In genomic region chr12:95940465-95941012, GRCm38 (mm10) we compare ENCODE assay signal across 21 mouse cellular contexts.
DNase-seq lines count a peak whose midpoint lies in the region; ATAC-seq and TF ChIP-seq lines count a peak whose summit lies in the region.
"Had no signal": no experiment of that assay in that cellular context is flagged by ENCODE, and none has a peak within 500 bp of the region (broad histone marks: within the 10 kb centered on the region; RNA-seq: fewer than 3 reads in every experiment).

No protein-coding gene starts in this region.

- no peak overlapping the region for H3K9ac ChIP-seq in hindbrain, embryonic 11.5 days (ENCODE audit: low read depth, low read length)
- no peak overlapping the region for H3K9ac ChIP-seq in hindbrain, embryonic 12.5 days
- H3K9ac ChIP-seq: embryonic facial prominence, embryonic 15.5 days; liver, embryonic 13.5 days had no signal

- no peak overlapping the region for H3K4me2 ChIP-seq in hindbrain, embryonic 11.5 days (replicated peaks; ENCODE audit: low read depth, low read length)
- H3K4me2 ChIP-seq in hindbrain, embryonic 12.5 days (replicated peaks) = no peak overlapping the region
- H3K4me2 ChIP-seq: embryonic facial prominence, embryonic 15.5 days; liver, embryonic 13.5 days had no signal

- no peak for TF ChIP-seq POLR2A in brain, embryonic 14.5 days (IDR thresholded peaks at IDR 0.05; ENCODE audit: borderline replicate concordance, extremely low read depth, insufficient read depth, insufficient read length, poor library complexity, severe bottlenecking)

- H3K27me3 ChIP-seq in hindbrain, embryonic 11.5 days (ENCODE audit: control insufficient read depth, insufficient read depth, low read length) = no peaks in the 10 kb centered on the region
- H3K27me3 ChIP-seq in hindbrain, embryonic 12.5 days = no peaks in the 10 kb centered on the region
- H3K27me3 ChIP-seq: embryonic facial prominence, embryonic 15.5 days; liver, embryonic 13.5 days; megakaryocyte, embryonic 14.5 days had no signal

- intact Hi-C loops in left cerebral cortex, adult 2 months (cut with DNase I) = no loop called here

- no peaks in the 10 kb centered on the region for H3K4me1 ChIP-seq in hindbrain, embryonic 11.5 days (replicated peaks; ENCODE audit: control insufficient read depth, insufficient read depth, low read length)
- H3K4me1 ChIP-seq in hindbrain, embryonic 12.5 days = no peaks in the 10 kb centered on the region
- H3K4me1 ChIP-seq: embryonic facial prominence, embryonic 15.5 days; liver, embryonic 13.5 days had no signal

- no peaks in the 10 kb centered on the region for H3K9me3 ChIP-seq in hindbrain, embryonic 11.5 days (ENCODE audit: control insufficient read depth, low read length)
- no peaks in the 10 kb centered on the region for H3K9me3 ChIP-seq in hindbrain, embryonic 12.5 days (replicated peaks)
- H3K9me3 ChIP-seq: embryonic facial prominence, embryonic 15.5 days; liver, embryonic 13.5 days; megakaryocyte, embryonic 14.5 days had no signal

- DNase-seq in hindbrain, embryonic 11.5 days (ENCODE audit: low spot score) = no peak
- peak; percentile 90 for DNase-seq in 416B (ENCODE audit: low read depth)
- peak; percentile 24 for DNase-seq in brain, embryonic 14.5 days (ENCODE audit: low read depth)
- DNase-seq in layer of hippocampus, adult 2 months (ENCODE audit: low spot score in 2 of 2) = no peak
- no peak for DNase-seq in adrenal gland, postnatal 36 days
- DNase-seq in left cerebral cortex, adult 2 months (ENCODE audit: extremely low spot score in 1 of 2, low spot score in 2 of 2) = no peak
- DNase-seq: adrenal gland, adult 2 months; cerebellum, adult 2 months; gastrocnemius, postnatal 14 days; kidney, postnatal 4 days; layer of hippocampus, postnatal 36 days; liver, embryonic 13.5 days; right cerebral cortex, postnatal 4 days; thymus, postnatal 14 days had no signal

- TF ChIP-seq CTCF in brain, embryonic 14.5 days (IDR thresholded peaks at IDR 0.05; ENCODE audit: borderline replicate concordance, extremely low read depth, insufficient read depth, insufficient read length) = no peak
- TF ChIP-seq CTCF in layer of hippocampus, adult 2 months (conservative IDR thresholded peaks at IDR 0.05) = no peak
- TF ChIP-seq CTCF in left cerebral cortex, adult 2 months (IDR thresholded peaks at IDR 0.05) = no peak

- no peak overlapping the region for H3K27ac ChIP-seq in hindbrain, embryonic 11.5 days (ENCODE audit: low read depth, low read length)
- H3K27ac ChIP-seq in hindbrain, embryonic 12.5 days = no peak overlapping the region
- no peak overlapping the region for H3K27ac ChIP-seq in layer of hippocampus, adult 2 months
- H3K27ac ChIP-seq in left cerebral cortex, adult 2 months = no peak overlapping the region
- H3K27ac ChIP-seq: embryonic facial prominence, embryonic 15.5 days; liver, embryonic 13.5 days had no signal

- WGBS in hindbrain, embryonic 11.5 days = 90% methylated on average over 1 of the region's 1 CpGs
- WGBS in hindbrain, embryonic 12.5 days = 72% methylated on average over 1 of the region's 1 CpGs

- no peaks in the 10 kb centered on the region for H3K36me3 ChIP-seq in hindbrain, embryonic 11.5 days (ENCODE audit: control insufficient read depth, insufficient read depth, low read length)
- H3K36me3 ChIP-seq in hindbrain, embryonic 12.5 days = no peaks in the 10 kb centered on the region
- H3K36me3 ChIP-seq: embryonic facial prominence, embryonic 15.5 days; liver, embryonic 13.5 days had no signal

- ATAC-seq in hindbrain, embryonic 11.5 days (ENCODE audit: low FRiP score) = peak; percentile 56; the same call in 1 of the 2 replicates
- no peak for ATAC-seq in hindbrain, embryonic 12.5 days (ENCODE audit: low FRiP score)
- ATAC-seq in megakaryocyte, adult 5-6 weeks (ENCODE audit: poor library complexity, severe bottlenecking) = 0 out of 2 replicates have a peak, but pooled peaks have one; percentile 15
- ATAC-seq: CD4-positive, CD25-positive, alpha-beta regulatory T cell, adult 4 months; inflammation-experienced regulatory T-cells, adult 6 months; midbrain, embryonic 16.5 days had no signal

- no peak overlapping the region for H3K4me3 ChIP-seq in hindbrain, embryonic 11.5 days (ENCODE audit: low read depth, low read length)
- H3K4me3 ChIP-seq in hindbrain, embryonic 12.5 days = no peak overlapping the region
- H3K4me3 ChIP-seq in layer of hippocampus, adult 2 months = no peak overlapping the region
- H3K4me3 ChIP-seq in left cerebral cortex, adult 2 months = no peak overlapping the region
- H3K4me3 ChIP-seq: embryonic facial prominence, embryonic 15.5 days; liver, embryonic 13.5 days; megakaryocyte, embryonic 14.5 days had no signal

Comparison
In these comparisons a context has a peak if more than half of its experiments do, and no peak if none do; other contexts are left out.
1. DNase-seq: peak in 416B (single experiment) and brain, embryonic 14.5 days (single experiment); none in hindbrain, embryonic 11.5 days (single experiment), layer of hippocampus, adult 2 months (0 of 2), adrenal gland, postnatal 36 days (0 of 2) and left cerebral cortex, adult 2 months (0 of 2).